Mouse (Mus musculus): ENCODE data around the gene Zfp668. TPM values are rescaled to one million over a fixed set of nuclear protein-coding genes. Genes with fewer than 3 reads are reported as not detected.
"Not testable (repeated sequence)": the region's sequence is repeated elsewhere in the genome, so short reads cannot be mapped to it uniquely, and the experiment has no call there.

Zfp668 gene
- polyA plus RNA-seq, 1 experiment from 2014 or later: 45.4 TPM

GRCm38 (mm10) chr7:127897542-127897941, 20.9 kb upstream of the Zfp668 start:
- peaks cover 2% of the 10 kb centered on the region; the same call in 1 of the 2 replicates for H3K27me3 ChIP-seq (replicated peaks; ENCODE audit: control insufficient read depth, insufficient read depth, low read length)
- no peak for ATAC-seq
- no peak overlapping the region for H3K4me2 ChIP-seq (ENCODE audit: low read length)
- no peak overlapping the region for H3K27ac ChIP-seq (ENCODE audit: low read length)
- H3K36me3 ChIP-seq (ENCODE audit: control insufficient read depth, insufficient read depth): no peaks in the 10 kb centered on the region
- no peak overlapping the region for H3K9ac ChIP-seq (replicated peaks; ENCODE audit: low read depth, low read length)
- H3K9me3 ChIP-seq (ENCODE audit: control insufficient read depth, low read length): no peaks in the 10 kb centered on the region
- 87% methylated on average over 7 of the region's 7 CpGs for WGBS
- H3K4me3 ChIP-seq (replicated peaks; ENCODE audit: low read length): no peak overlapping the region
- peaks cover 8% of the 10 kb centered on the region for H3K4me1 ChIP-seq (replicated peaks; ENCODE audit: control insufficient read depth, insufficient read depth, low read length)

DNA sequence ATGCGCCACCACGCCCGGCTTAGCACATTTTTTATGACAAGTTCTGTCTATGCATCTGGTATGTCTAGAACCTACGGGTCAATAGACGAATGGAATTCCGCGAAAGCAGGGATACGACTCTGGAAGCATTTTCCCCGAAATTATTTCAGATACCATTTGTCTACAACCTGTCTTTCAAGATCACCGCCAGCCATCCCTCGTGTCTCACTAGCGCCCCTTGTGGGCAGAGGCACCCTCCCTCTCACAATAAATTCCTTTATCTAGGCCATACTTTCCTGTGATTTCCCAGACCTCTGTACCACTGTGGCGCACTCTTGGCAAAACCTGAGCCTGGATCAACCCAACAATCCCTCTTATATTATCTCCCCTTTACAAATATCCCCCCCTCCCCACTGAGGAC, 19.8 kb upstream of the Zfp668 start:
- H3K4me3 ChIP-seq (replicated peaks; ENCODE audit: low read length): no peak overlapping the region
- H3K9ac ChIP-seq (replicated peaks; ENCODE audit: low read depth, low read length): no peak overlapping the region
- H3K27ac ChIP-seq (ENCODE audit: low read length): no peak overlapping the region
- H3K4me1 ChIP-seq (replicated peaks; ENCODE audit: control insufficient read depth, insufficient read depth, low read length): peaks cover 8% of the 10 kb centered on the region
- peaks cover 3% of the 10 kb centered on the region; the same call in 1 of the 2 replicates for H3K36me3 ChIP-seq (ENCODE audit: control insufficient read depth, insufficient read depth)
- no peak overlapping the region for H3K4me2 ChIP-seq (ENCODE audit: low read length)
- 66% methylated on average over 13 of the region's 13 CpGs for WGBS
- peaks cover 2% of the 10 kb centered on the region; the same call in 1 of the 2 replicates for H3K27me3 ChIP-seq (replicated peaks; ENCODE audit: control insufficient read depth, insufficient read depth, low read length)
- ATAC-seq: no peak
- H3K9me3 ChIP-seq (ENCODE audit: control insufficient read depth, low read length): no peaks in the 10 kb centered on the region

DNA sequence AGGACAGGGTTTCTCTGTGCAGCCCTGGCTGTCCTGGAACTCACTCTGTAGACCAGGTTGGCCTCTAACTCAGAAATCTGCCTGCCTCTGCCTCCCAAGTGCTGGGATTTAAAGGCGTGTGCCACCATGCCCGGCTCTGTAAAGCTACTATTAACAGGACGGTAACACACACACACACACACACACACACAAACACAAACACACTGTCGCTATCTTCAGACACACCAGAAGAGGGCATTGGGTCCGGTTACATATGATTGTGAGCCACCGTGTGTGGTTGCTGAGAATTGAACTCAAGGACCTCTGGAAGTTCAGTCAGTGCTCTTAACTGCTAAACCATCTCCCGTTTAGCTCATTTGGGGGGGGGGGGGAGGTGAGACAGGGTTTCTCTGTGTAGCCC, 19.3 kb upstream of the Zfp668 start:
- H3K4me1 ChIP-seq (replicated peaks; ENCODE audit: control insufficient read depth, insufficient read depth, low read length); H3K9me3 ChIP-seq (ENCODE audit: control insufficient read depth, low read length); H3K27me3 ChIP-seq (replicated peaks; ENCODE audit: control insufficient read depth, insufficient read depth, low read length); H3K36me3 ChIP-seq (ENCODE audit: control insufficient read depth, insufficient read depth); H3K9ac ChIP-seq (replicated peaks; ENCODE audit: low read depth, low read length); H3K27ac ChIP-seq (ENCODE audit: low read length): not testable (repeated sequence)
- WGBS: 75% methylated on average over 7 of the region's 7 CpGs
- Histone ChIP-seq H3K4me3 (replicated peaks; ENCODE audit: low read length) (peak overlapping the region; percentile 76), H3K4me2 (ENCODE audit: low read length) (peak overlapping the region; percentile 90)
- peak; percentile 1 for ATAC-seq

GRCm38 (mm10) chr7:127895442-127895841, 18.8 kb upstream of the Zfp668 start, which contains the start of the genes Gm21974 and Vkorc1:
Gene Gm21974, minus strand, starts transcription at chr7:127895454.
Gene Vkorc1, minus strand, starts transcription at chr7:127895617.
- H3K4me2 ChIP-seq (ENCODE audit: low read length): peak within 1 kb of the TSS; percentile 90
- under 1% methylated on average over 26 of the region's 26 CpGs for WGBS
- H3K4me1 ChIP-seq (replicated peaks; ENCODE audit: control insufficient read depth, insufficient read depth, low read length): peaks cover 8% of the 10 kb centered on the region
- peak within 1 kb of the TSS; percentile 76 for H3K4me3 ChIP-seq (replicated peaks; ENCODE audit: low read length)
- H3K9ac ChIP-seq (replicated peaks; ENCODE audit: low read depth, low read length): peak within 1 kb of the TSS; percentile 65
- peaks cover 2% of the 10 kb centered on the region; the same call in 1 of the 2 replicates for H3K27me3 ChIP-seq (replicated peaks; ENCODE audit: control insufficient read depth, insufficient read depth, low read length)
- H3K27ac ChIP-seq (ENCODE audit: low read length): peak within 1 kb of the TSS; percentile 66
- peaks cover 3% of the 10 kb centered on the region; the same call in 1 of the 2 replicates for H3K36me3 ChIP-seq (ENCODE audit: control insufficient read depth, insufficient read depth)
- ATAC-seq: peak; percentile 99
- no peaks in the 10 kb centered on the region for H3K9me3 ChIP-seq (ENCODE audit: control insufficient read depth, low read length)

- Histone ChIP-seq H3K9me3 (ENCODE audit: control insufficient read depth, low read length) (no peaks in the 10 kb centered on the region), H3K4me2 (ENCODE audit: low read length) (peak overlapping the region; percentile 90), H3K36me3 (ENCODE audit: control insufficient read depth, insufficient read depth) (peaks cover 3% of the 10 kb centered on the region; the same call in 1 of the 2 replicates), H3K4me1 (replicated peaks; ENCODE audit: control insufficient read depth, insufficient read depth, low read length) (peaks cover 8% of the 10 kb centered on the region), H3K4me3 (replicated peaks; ENCODE audit: low read length) (peak overlapping the region; percentile 76; the same call in 1 of the 2 replicates), H3K27me3 (replicated peaks; ENCODE audit: control insufficient read depth, insufficient read depth, low read length) (peaks cover 2% of the 10 kb centered on the region; the same call in 1 of the 2 replicates), H3K9ac (replicated peaks; ENCODE audit: low read depth, low read length) (no peak overlapping the region), H3K27ac (ENCODE audit: low read length) (no peak overlapping the region)
- WGBS: 88% methylated on average over 5 of the region's 5 CpGs
- no peak for ATAC-seq
Measured at GRCm38 (mm10) chr7:127894480-127894879, 17.9 kb upstream of the Zfp668 start.

DNA sequence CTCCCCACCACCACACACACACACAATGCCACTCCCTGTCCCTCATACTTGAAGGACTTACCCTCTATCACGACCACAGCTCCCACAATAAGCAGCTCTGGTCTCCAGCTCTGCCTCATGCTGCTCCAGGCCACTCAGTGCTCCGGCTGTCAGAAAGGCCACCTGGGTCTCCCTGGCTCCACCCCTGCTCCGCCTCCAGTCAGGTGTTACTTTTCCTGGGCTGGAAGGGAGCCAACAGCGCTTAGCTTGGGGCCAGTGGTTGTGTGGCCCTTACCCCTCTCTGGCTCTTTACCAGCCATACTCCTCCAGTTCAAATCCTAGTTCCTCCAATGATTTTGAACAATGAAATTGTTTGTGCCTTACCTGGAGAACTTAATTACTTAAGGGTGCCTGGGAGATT, 14.2 kb upstream of the Zfp668 start, which contains the start of gene Prss53:
Gene Prss53 (minus strand): TSS at position 173 of the 400 bp plus-strand sequence.
- H3K36me3 ChIP-seq (ENCODE audit: control insufficient read depth, insufficient read depth): peaks cover 24% of the 10 kb centered on the region
- 17% methylated on average over 4 of the region's 4 CpGs for WGBS
- no peaks in the 10 kb centered on the region for H3K27me3 ChIP-seq (replicated peaks; ENCODE audit: control insufficient read depth, insufficient read depth, low read length)

GRCm38 (mm10) chr7:127888821-127889220, 12.2 kb upstream of the Zfp668 start:
- Histone ChIP-seq H3K27me3 (replicated peaks; ENCODE audit: control insufficient read depth, insufficient read depth, low read length) (no peaks in the 10 kb centered on the region), H3K27ac (ENCODE audit: low read length) (no peak overlapping the region), H3K4me1 (replicated peaks; ENCODE audit: control insufficient read depth, insufficient read depth, low read length) (peaks cover 15% of the 10 kb centered on the region), H3K4me3 (replicated peaks; ENCODE audit: low read length) (no peak overlapping the region), H3K9ac (replicated peaks; ENCODE audit: low read depth, low read length) (no peak overlapping the region), H3K36me3 (ENCODE audit: control insufficient read depth, insufficient read depth) (peaks cover 27% of the 10 kb centered on the region), H3K4me2 (ENCODE audit: low read length) (no peak overlapping the region), H3K9me3 (ENCODE audit: control insufficient read depth, low read length) (no peaks in the 10 kb centered on the region)
- 74% methylated on average over 3 of the region's 3 CpGs for WGBS
- no peak for ATAC-seq

More for the DNA sequence above, 14.2 kb upstream of the Zfp668 start, which contains the start of gene Prss53:
- Histone ChIP-seq H3K9ac (replicated peaks; ENCODE audit: low read depth, low read length) (no peak within 1 kb of the TSS), H3K27ac (ENCODE audit: low read length) (no peak within 1 kb of the TSS), H3K4me3 (replicated peaks; ENCODE audit: low read length) (no peak within 1 kb of the TSS), H3K9me3 (ENCODE audit: control insufficient read depth, low read length) (no peaks in the 10 kb centered on the region), H3K4me1 (replicated peaks; ENCODE audit: control insufficient read depth, insufficient read depth, low read length) (peaks cover 8% of the 10 kb centered on the region), H3K4me2 (ENCODE audit: low read length) (no peak within 1 kb of the TSS)
- ATAC-seq: no peak

GRCm38 (mm10) chr7:127887781-127888180, 11.2 kb upstream of the Zfp668 start:
- no peak for ATAC-seq
- H3K4me2 ChIP-seq (ENCODE audit: low read length): no peak overlapping the region
- H3K9me3 ChIP-seq (ENCODE audit: control insufficient read depth, low read length): no peaks in the 10 kb centered on the region
- peaks cover 35% of the 10 kb centered on the region for H3K36me3 ChIP-seq (ENCODE audit: control insufficient read depth, insufficient read depth)
- WGBS: 81% methylated on average over 3 of the region's 3 CpGs
- no peaks in the 10 kb centered on the region for H3K27me3 ChIP-seq (replicated peaks; ENCODE audit: control insufficient read depth, insufficient read depth, low read length)
- H3K27ac ChIP-seq (ENCODE audit: low read length): no peak overlapping the region
- no peak overlapping the region for H3K4me3 ChIP-seq (replicated peaks; ENCODE audit: low read length)
- peaks cover 19% of the 10 kb centered on the region for H3K4me1 ChIP-seq (replicated peaks; ENCODE audit: control insufficient read depth, insufficient read depth, low read length)
- no peak overlapping the region for H3K9ac ChIP-seq (replicated peaks; ENCODE audit: low read depth, low read length)

DNA sequence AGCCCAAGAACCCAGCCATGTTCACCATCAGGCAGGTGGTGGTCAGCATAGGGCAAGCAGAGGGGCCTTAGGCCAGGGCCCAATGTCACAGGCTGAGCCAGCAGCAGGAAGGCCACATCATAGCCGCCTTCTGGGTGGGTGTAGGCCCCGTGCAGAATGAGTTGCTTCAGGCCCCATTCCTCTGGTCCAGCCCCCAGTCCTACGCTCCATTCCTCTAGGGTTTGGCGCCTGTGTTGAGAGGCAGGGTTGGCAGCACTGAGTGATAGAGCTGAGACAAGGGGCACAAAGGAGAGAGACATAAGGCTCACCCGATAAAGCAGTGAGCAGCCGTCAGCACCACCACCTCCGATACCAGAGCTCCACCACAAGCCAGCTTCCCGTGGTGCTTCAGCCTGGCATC, 10.6 kb upstream of the Zfp668 start:
- WGBS: 88% methylated on average over 8 of the region's 8 CpGs
- no peak overlapping the region for H3K4me3 ChIP-seq (replicated peaks; ENCODE audit: low read length)
- H3K9me3 ChIP-seq (ENCODE audit: control insufficient read depth, low read length): no peaks in the 10 kb centered on the region
- H3K9ac ChIP-seq (replicated peaks; ENCODE audit: low read depth, low read length): no peak overlapping the region
- no peaks in the 10 kb centered on the region for H3K27me3 ChIP-seq (replicated peaks; ENCODE audit: control insufficient read depth, insufficient read depth, low read length)
- H3K4me2 ChIP-seq (ENCODE audit: low read length): no peak overlapping the region
- no peak overlapping the region for H3K27ac ChIP-seq (ENCODE audit: low read length)
- peaks cover 19% of the 10 kb centered on the region for H3K4me1 ChIP-seq (replicated peaks; ENCODE audit: control insufficient read depth, insufficient read depth, low read length)
- H3K36me3 ChIP-seq (ENCODE audit: control insufficient read depth, insufficient read depth): peaks cover 33% of the 10 kb centered on the region
- no peak for ATAC-seq

- peaks cover 35% of the 10 kb centered on the region for H3K36me3 ChIP-seq (ENCODE audit: control insufficient read depth, insufficient read depth)
- no peak overlapping the region for H3K27ac ChIP-seq (ENCODE audit: low read length)
- peaks cover 19% of the 10 kb centered on the region for H3K4me1 ChIP-seq (replicated peaks; ENCODE audit: control insufficient read depth, insufficient read depth, low read length)
- no peak overlapping the region for H3K9ac ChIP-seq (replicated peaks; ENCODE audit: low read depth, low read length)
- WGBS: 94% methylated on average over 6 of the region's 6 CpGs
- no peak overlapping the region for H3K4me2 ChIP-seq (ENCODE audit: low read length)
- no peaks in the 10 kb centered on the region for H3K9me3 ChIP-seq (ENCODE audit: control insufficient read depth, low read length)
- H3K4me3 ChIP-seq (replicated peaks; ENCODE audit: low read length): no peak overlapping the region
- ATAC-seq: no peak
- no peaks in the 10 kb centered on the region for H3K27me3 ChIP-seq (replicated peaks; ENCODE audit: control insufficient read depth, insufficient read depth, low read length)
Measured at GRCm38 (mm10) chr7:127886551-127886950, 9.9 kb upstream of the Zfp668 start.

Data from forebrain, embryonic 16.5 days (tissue).